Mouse (Mus musculus) layer of hippocampus, adult 2 months (tissue): Measurements from ENCODE around the gene Bicd2. TPM values are rescaled to one million over a fixed set of nuclear protein-coding genes. Genes with fewer than 3 reads are reported as not detected.
"Not testable (repeated sequence)": the region's sequence is repeated elsewhere in the genome, so short reads cannot be mapped to it uniquely, and the experiment has no call there.

Experiments
- DNase-seq, 2 experiments: peaks; one replicate each; pipeline ENCODE4 v3.0.0; 2022; ENCODE audit warnings: low spot score in 2 of 2
- H3K27ac ChIP-seq: fragments of 200-600 bp; 2 replicates; pipeline ENCODE4 v1.8.1; 2022
- H3K4me3 ChIP-seq: fragments of 200-600 bp; 2 replicates; pipeline ENCODE4 v1.8.1; 2022; ENCODE audit warnings: mild to moderate bottlenecking
- CTCF ChIP-seq: fragments of 200-600 bp; conservative IDR thresholded peaks from 2 replicates; pipeline ENCODE4 v1.8.1; 2022; ENCODE audit warnings: antibody characterized with exemption, mild to moderate bottlenecking, moderate library complexity
- total RNA-seq, 2 experiments: library from RNA; stranded (reverse); gene quantifications; 2 replicates each; pipeline ENCODE4 v1.2.3; 2021

The Bicd2 gene
- total RNA-seq, 2 experiments from 2014 or later = 55.2 to 55.3 TPM

GRCm38 (mm10) chr13:49355461-49356061 is 14.2 kb downstream of the Bicd2 start:
- TF ChIP-seq CTCF = no peak
- DNase-seq = no peak
- Histone ChIP-seq H3K4me3 (no peak overlapping the region), H3K27ac (peak overlapping the region; percentile 32; the same call in 1 of the 2 replicates)

DNA sequence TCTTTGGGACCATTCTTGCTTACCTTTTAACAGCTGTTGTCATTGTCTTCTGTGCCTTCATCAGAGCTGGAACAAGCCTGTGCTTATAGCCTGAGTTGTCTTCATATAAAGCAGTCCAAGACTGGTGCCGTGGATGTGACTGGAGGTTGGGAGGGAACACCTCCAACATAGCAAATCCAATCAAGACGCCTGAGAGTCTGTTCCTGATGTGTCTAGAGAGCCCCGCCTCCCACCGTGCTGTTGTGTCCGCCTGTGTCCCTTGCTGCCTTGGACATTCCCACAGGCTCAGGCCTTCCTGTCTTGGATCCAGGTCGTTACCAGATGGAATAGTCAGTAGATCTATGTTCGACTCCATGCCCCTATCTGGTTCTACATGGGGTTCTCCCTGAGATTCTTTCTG is 14.7 kb downstream of the Bicd2 start:
- Histone ChIP-seq H3K4me3 (no peak overlapping the region), H3K27ac (peak overlapping the region; percentile 32; the same call in 1 of the 2 replicates)
- no peak for TF ChIP-seq CTCF
- no peak for DNase-seq

DNA sequence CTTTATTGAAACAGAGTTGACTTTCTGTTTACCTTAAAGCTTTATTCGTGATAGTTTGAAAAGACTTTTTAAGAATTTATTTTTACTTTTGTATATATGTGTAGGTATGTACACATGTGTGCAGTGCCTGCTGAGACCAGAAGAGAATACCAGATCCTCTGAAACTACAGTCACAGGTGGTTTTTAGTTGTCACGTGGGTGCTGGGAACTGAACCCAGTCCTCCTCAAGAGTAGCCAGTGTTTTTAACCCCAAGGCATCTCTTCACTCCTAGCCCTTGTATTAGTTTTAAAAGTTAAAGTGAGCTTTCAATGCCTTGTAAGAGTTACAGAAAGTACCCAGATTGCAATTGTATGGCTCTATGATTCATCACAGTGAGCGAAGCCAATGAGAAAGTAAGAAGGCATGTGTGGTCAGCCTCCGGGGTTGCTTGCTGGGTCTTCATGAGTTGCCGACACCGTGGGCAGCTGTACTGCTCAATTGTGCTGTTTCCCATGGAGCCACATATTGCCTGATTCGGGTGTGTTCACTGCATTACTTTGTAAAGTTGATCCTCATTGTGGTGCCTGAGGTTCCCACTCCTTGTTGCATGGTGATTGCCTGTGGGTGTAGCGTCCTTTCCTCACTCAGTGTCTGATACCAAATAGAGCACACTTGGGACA is 16.1 kb downstream of the Bicd2 start:
- H3K4me3 ChIP-seq = no peak overlapping the region
- no peak for TF ChIP-seq CTCF
- H3K27ac ChIP-seq = no peak overlapping the region
- no peak for DNase-seq

GRCm38 (mm10) chr13:49358184-49358583 is 16.8 kb downstream of the Bicd2 start:
- no peak for TF ChIP-seq CTCF
- H3K4me3 ChIP-seq = no peak overlapping the region
- no peak for DNase-seq
- no peak overlapping the region for H3K27ac ChIP-seq

DNA sequence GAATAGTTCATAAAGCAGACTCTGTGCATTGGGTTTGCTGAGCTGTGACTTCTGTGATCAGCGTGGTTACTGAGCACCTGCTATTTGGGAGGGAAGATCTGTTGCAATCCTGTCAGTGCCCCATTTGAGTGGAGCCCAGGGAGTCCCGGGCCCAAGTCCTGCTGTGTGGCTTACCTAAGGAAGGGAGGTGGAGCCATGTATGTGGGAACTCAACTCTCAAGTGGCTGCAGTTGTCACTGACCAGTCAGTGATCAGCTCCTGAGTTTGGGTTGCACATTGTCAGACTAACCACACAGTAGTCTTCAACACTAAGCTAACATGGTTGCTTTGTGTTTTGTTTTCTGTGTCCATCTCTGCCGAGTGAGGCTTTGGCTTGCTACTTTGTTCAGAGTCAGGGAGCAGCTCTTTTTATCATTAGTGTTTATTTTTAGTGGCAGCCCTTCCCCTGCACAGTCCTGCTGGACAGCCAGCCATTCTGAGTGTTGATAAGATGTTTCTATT is 19.6 kb downstream of the Bicd2 start:
- Histone ChIP-seq H3K4me3 (no peak overlapping the region), H3K27ac (peak overlapping the region; percentile 54; the same call in 1 of the 2 replicates)
- TF ChIP-seq CTCF = no peak
- no peak for DNase-seq

- Histone ChIP-seq H3K27ac (peak overlapping the region; percentile 76), H3K4me3 (no peak overlapping the region)
- no peak for DNase-seq
- TF ChIP-seq CTCF = no peak
These were observed 21.0 kb downstream of the Bicd2 start for GRCm38 (mm10) chr13:49362364-49362763.

DNA sequence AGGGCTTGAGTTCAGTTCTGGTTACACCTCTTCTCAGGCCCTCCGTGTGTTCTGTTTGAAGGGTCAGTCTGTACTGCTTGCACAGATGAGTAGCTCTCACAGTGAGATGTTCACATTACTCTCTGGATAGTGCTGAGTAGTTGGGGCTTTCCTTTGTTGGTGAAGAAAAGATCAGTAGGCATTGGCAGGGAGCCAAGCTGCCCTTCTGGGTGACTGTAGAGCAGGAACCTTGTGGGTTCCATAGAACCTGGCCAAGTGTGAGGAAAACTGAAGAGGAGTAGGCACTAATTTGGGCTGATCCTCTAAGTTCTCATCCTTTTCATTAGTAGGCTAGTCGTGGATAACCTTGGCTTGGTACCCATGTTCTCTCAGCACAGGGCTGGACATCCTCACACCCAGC is 21.4 kb downstream of the Bicd2 start:
- no peak for DNase-seq
- peak overlapping the region; percentile 76 for H3K27ac ChIP-seq

DNA sequence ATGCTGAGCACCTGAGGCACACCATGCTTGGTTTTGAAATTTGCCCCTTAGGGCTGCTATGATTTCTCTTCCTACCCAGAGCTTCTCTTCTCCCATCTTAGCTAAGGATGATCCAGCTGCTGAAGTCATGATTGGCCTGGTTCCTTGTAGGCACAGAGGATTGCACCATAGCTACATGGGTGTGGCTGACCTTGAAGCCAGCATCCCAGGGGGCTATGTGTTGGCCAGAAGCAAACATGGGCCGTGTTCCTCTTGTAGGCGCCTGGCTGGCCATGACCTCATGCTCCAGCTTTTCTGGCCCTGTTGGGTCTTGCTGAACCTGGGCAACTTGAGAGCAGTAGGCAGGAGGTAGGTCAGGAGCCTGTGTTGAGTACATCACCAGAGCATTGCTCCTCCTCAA is 23.3 kb downstream of the Bicd2 start:
- DNase-seq = no peak
- Histone ChIP-seq H3K4me3 (no peak overlapping the region), H3K27ac (0 out of 2 replicates have a peak overlapping the region, but pooled peaks have one; percentile 76)
- TF ChIP-seq CTCF = no peak

More for the DNA sequence above, 21.4 kb downstream of the Bicd2 start:
- H3K4me3 ChIP-seq = no peak overlapping the region
- TF ChIP-seq CTCF = no peak

- Histone ChIP-seq H3K27ac (peak overlapping the region; percentile 54; the same call in 1 of the 2 replicates), H3K4me3 (no peak overlapping the region)
- no peak for DNase-seq
- peak; percentile 30 for TF ChIP-seq CTCF
These were observed 26.5 kb downstream of the Bicd2 start for GRCm38 (mm10) chr13:49367657-49368440.

DNA sequence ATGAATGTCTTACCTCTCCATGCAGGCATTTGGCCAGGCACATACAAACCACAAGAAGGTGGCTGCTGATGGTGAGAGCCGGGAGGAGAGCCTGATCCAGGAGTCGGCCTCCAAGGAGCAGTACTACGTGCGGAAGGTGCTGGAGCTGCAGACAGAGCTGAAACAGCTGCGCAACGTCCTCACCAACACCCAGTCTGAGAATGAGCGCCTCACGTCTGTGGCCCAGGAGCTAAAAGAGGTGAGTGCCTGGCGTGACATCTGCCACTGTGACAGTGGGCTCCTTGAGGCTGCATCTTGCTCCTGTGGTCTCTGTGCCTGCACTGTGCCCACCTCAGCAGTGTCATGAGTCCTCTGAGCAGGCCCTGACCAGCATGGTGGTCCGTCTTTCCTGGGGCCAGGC is 28.0 kb downstream of the Bicd2 start:
- no peak for TF ChIP-seq CTCF
- Histone ChIP-seq H3K4me3 (no peak overlapping the region), H3K27ac (peak overlapping the region; percentile 10; the same call in 1 of the 2 replicates)
- no peak for DNase-seq

DNA sequence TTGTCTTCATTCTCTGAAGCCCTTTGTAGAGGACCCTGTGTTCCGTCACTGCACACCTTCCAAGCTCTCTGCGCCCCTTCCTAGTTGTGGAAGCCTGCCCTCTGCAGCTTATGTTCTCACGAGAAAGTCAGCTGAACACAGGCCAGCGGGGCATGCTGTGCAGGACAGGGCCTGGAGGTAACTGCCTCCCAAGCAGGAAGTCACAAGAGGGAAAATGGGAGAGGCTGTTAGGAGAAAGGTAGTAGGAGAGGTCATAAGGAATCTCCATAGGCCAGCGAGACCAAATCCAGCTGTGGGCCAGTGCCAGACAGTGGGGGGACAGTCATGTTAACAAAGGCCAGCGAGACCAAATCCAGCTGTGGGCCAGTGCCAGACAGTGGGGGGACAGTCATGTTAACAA is 28.8 kb downstream of the Bicd2 start:
- H3K4me3 ChIP-seq, DNase-seq: not testable (repeated sequence)
- H3K27ac ChIP-seq = peak overlapping the region; percentile 10; the same call in 1 of the 2 replicates

DNA sequence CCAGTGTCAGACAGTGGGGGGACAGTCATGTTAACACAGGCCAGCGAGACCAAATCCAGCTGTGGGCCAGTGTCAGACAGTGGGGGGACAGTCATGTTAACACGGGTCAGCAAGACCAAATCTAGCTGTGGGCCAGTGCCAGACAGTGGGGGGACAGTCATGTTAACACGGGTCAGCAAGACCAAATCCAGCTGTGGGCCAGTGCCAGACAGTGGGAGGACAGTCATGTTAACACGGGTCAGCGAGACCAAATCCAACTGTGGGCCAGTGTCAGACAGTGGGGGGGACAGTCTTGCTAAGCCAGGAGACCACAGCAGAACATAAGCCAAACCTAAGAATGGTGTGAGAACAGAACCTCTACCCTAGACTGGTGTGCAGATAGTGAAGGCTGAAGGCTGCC is 29.5 kb downstream of the Bicd2 start:
- H3K4me3 ChIP-seq, DNase-seq: not testable (repeated sequence)
- peak overlapping the region; percentile 87 for H3K27ac ChIP-seq

DNA sequence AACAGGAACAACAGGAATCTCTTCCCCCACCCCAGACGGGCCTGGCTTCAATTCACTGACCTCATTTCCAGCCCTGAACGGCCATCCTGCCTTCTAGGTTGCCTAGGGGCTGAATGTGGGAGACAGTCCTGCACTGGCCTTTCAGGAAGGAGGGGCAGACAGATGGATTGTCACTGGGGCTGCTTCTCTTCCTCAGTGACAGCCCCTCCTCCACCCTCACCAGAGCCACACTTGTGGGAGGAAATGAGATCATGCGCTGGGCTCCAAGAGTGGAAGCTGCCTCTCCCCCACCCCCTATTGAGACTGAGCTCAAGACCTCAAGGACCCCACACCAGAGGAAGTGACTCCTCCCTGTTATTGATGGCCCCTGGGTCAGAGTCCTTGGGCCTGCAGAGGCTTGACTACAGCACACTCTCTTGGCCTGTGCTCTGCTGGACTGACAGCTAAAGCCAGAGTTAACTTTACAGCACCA is 30.1 kb downstream of the Bicd2 start:
- peak; percentile 66 to 70 for DNase-seq
- TF ChIP-seq CTCF = no peak
- Histone ChIP-seq H3K4me3 (no peak overlapping the region), H3K27ac (peak overlapping the region; percentile 87)
